Mouse (Mus musculus) spleen, adult 2 months (tissue): Measurements from ENCODE around the gene Kdm5a.

Experiments used
- CTCF ChIP-seq: fragments of 200-500 bp; IDR thresholded peaks from 2 replicates; pipeline ENCODE4 v1.5.1; 2011; ENCODE audit warnings: mild to moderate bottlenecking, inconsistent platforms; ENCODE audit not compliant: insufficient read depth, insufficient read length, insufficient replicate concordance; ENCODE audit errors: extremely low read depth
- POLR2A ChIP-seq: fragments of 200-500 bp; IDR thresholded peaks from 2 replicates; pipeline ENCODE4 v1.6.1; 2011; ENCODE audit warnings: low read depth, low read length, inconsistent platforms

DNA sequence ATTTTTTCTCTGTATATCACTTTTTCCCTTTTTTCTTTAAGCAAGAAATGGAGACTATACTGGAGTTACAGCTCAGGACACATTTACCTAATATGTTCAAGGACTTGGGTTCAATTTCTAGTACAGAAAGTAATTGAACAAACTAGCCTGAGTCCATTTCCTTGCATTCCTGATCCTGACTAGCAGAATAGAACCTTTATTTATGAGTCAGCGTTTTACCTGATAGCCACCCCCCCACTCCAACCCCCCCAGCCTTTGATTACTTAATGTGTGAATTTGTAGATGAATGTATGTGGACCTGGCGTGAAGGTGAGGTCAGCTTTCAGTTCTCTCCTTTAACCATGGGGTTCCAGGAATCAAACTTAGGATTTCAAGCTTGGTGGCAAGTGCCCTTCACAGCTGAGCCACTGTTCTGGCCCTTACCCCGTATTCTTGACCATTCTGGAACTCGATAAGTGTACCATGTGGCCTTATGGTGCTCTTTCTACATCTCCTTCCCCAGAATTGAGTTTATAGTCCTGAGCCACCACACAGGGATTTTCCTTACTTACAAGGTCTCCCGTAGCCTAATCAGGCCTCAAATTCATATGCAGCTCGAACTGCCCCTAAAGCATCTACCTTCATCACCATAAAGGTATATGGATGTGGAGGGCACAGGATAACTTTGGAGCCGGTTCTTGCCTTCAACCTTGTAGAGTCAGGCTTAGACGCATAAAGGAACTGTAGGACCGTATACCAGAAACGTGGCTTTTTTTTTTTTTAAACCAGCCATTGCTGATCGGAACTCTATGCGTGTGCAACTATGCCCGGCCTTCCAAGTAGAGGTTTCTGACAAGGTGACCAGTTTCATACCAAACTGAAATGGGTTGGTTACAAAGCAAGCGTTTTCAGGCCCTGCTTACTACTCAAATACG is 893 bp upstream of the Kdm5a start:
- TF ChIP-seq CTCF (no peak), POLR2A (no peak)
